Mouse (Mus musculus) small intestine, adult 2 months (tissue): ENCODE measurements around the gene Snx11.

Source experiments
- CTCF ChIP-seq: fragments of 200-500 bp; IDR thresholded peaks from 2 replicates; pipeline ENCODE4 v1.5.1; 2012; ENCODE audit warnings: low read depth, mild to moderate bottlenecking, control low read depth, inconsistent platforms, low read length, moderate library complexity, mixed read lengths; ENCODE audit not compliant: insufficient replicate concordance, insufficient read length; ENCODE audit errors: extremely low read depth
- POLR2A ChIP-seq: fragments of 200-500 bp; IDR thresholded peaks from 2 replicates; pipeline ENCODE4 v1.6.1; 2012; ENCODE audit warnings: low read depth, mild to moderate bottlenecking, control low read depth, inconsistent platforms, low read length, moderate library complexity

GRCm38 (mm10) chr11:96743891-96744290 is 33.5 kb downstream of the Snx11 start:
- no peak for TF ChIP-seq POLR2A
- no peak for TF ChIP-seq CTCF
